Mouse (Mus musculus) brain, embryonic 14.5 days (tissue): ENCODE data around the gene Galnt2.

Source experiments
- CTCF ChIP-seq: fragments of 200-500 bp; IDR thresholded peaks from 2 replicates; pipeline ENCODE4 v1.5.1; 2012; ENCODE audit warnings: inconsistent platforms, mild to moderate bottlenecking, moderate library complexity, borderline replicate concordance; ENCODE audit not compliant: insufficient read depth, insufficient read length; ENCODE audit errors: extremely low read depth
- POLR2A ChIP-seq: fragments of 200-500 bp; IDR thresholded peaks from 2 replicates; pipeline ENCODE4 v1.6.1; 2012; ENCODE audit warnings: mild to moderate bottlenecking, inconsistent platforms, borderline replicate concordance; ENCODE audit not compliant: poor library complexity, insufficient read depth, insufficient read length, severe bottlenecking; ENCODE audit errors: extremely low read depth

DNA sequence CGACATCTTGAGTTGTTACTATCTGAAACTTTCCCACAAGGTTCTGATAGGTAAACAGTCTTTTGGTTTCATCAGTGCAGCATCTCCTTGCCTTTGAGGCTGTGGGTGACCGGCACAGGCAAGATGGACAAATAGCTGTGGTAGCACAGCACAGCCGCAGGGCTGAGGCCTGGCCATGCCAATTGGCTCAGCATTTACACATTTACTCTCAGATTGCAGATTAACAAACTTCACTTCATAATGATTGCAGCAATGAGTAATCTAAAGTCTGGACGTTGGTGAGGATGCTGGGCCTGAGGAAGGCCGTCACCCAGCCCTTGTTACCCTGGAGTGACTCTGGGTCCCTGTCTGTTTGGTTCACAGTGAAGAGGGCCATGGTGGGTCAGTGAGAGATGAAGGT, 11.7 kb downstream of the Galnt2 start:
- TF ChIP-seq CTCF (no peak), POLR2A (no peak)
